Mouse (Mus musculus) brain, adult 10 weeks (tissue): ENCODE measurements around the gene Trappc2l. TPM values are rescaled to one million over a fixed set of nuclear protein-coding genes. Genes with fewer than 3 reads are reported as not detected.

Source experiments
- polyA plus RNA-seq: library from polyadenylated mRNA; stranded (reverse); fragments of 350-450 nt; fragmentation: Illumina TruSeq; extraction: RNeasy Lipid Tissue Mini Kit (QIAGEN cat#74804); gene quantifications from one replicate; pipeline ENCODE4 v1.2.3, GENCODE M21; 2015; ENCODE audit warnings: low read depth, low replicate concordance

Trappc2l gene
- 100 TPM for polyA plus RNA-seq

DNA sequence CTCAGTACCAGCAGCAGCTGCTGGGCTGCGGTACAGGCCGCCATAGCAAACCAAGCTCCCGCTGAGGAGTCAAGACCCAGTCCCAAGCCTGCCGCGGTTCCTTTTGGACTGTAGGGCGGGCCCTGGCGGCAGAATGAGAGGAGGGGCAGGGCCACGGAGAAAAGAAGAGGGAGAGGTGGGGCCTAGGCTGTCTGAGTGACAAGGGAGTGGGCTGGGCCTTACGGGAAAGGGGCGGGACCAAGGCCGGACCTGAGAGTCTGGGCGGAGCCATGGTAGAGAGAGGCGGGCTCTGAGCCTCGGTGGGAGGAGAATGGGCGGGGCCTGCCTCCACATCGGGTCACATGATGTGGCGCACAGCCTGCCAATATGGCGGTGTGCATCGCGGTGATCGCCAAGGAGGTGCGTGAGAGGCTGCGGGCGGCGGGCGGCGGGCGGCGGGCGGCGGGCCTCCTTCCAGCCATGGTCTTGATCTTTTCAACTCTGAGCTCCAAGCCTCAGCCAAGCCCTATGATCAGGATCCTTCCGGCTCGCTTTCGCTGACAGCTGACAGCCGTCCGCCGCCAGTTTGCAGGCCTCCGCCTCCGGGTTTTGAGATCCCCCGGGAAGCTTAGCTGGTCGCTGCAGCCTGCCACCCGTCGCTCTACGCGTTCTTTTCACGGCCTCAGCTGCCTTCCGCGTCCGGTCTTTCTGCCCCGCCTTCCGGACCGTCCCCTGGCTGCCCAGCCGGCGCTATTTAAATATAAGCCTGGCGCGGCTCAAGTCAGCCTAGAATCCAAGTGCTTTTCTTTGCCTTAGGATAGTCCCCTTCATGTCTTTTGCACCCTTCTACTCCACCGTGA, at the start of gene Trappc2l, which contains the start of gene Galns:
Trappc2l (plus strand) TSS at position 346 of the 839 bp plus-strand sequence.
Galns (minus strand) TSS at position 169 of the 839 bp plus-strand sequence.

DNA sequence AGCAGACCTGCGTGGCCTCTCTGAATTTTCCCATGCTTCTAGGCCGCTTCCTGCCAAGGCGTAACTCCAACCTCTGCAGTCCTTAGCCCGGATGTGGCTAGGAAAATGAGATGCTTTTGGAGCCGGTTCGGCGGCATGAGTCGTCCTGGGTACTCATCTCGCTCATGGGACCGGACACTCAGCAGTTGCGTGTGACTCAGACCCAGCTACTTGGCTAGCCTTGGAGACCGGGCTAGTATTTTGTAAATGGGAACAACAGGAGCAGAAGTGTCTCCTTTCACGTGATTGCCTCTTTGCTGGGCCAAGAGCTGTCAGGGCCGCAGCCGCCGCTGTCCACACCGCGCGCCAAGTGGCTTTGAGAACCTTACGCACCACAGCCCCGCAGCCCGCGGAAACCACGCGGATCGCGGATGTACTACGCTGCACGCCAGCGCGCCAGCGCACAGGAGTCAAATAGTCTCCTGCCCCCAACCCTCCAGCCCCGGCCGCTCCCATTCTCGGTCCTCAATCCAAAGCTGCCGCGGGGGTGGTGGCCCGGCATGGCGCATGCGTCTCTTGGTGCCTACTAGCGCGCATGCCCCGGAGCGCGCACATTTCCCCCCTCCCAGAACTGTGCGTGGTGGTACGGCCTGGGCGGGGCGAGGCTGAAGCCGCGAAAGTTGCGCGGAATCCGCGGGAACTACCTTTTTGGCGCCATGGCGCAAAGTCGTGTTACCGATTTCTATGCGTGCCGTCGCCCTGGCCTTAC, 43.9 kb upstream of the Trappc2l start, which contains the start of gene Cdt1:
Cdt1 (plus strand) TSS at position 655 of the 748 bp plus-strand sequence.

DNA sequence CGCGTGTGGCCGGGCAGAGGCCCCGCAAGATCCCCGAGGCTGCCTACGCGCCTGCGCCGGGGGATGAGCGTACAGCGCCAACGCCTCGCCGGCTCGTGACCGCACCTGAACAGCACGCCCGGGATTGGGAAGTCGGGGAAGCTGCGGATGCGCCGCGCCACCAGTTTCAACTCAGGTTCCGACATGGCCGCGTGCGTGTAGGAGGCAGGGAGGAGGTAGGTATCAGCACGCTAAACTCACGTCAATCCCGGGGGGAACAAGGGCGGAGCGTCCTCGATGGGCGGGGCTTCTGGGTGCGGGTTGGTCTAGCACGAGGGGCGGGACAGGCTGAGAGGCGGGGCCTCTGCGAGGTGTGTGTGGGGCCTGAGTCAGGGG, 34.8 kb upstream of the Trappc2l start, which contains the start of gene Aprt:
Aprt (minus strand) TSS at position 262 of the 375 bp plus-strand sequence.

DNA sequence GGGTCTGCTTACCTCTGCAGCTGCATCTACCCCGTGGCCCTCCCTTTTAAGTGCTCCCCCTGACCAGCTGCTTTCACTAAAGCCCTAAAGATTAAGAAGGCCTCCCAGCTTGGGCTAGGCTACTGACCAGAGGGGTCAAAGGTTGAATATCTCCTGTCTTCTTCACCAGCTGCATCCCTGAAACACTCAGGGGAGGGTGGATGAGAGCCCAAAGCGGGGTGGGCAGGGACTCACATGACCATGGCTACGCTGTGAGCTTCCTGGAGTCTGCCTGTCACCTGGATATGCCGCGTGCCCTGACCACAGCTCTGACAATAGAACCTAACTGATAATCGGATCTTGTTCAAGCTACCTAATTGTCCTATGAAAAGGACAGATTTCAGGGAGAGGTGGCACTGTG, 11.3 kb downstream of the Trappc2l start, which contains the start of gene Pabpn1l:
Pabpn1l (minus strand) TSS at position 13 of the 400 bp plus-strand sequence.

Other genes starting within 250 kb of the Trappc2l start
- gene Zc3h18, start 235.0 kb upstream of the Trappc2l start, polyA plus RNA-seq = 24.7 TPM
- gene Il17c, start 189.6 kb upstream of the Trappc2l start, polyA plus RNA-seq = not detected
- gene Cyba, start 178.7 kb upstream of the Trappc2l start, polyA plus RNA-seq = 20.5 TPM
- 21.9 TPM for gene Mvd, start 168.2 kb upstream of the Trappc2l start, polyA plus RNA-seq
- 0.55 TPM for gene Snai3, start 150.9 kb upstream of the Trappc2l start, polyA plus RNA-seq
- gene Rnf166, start 135.6 kb upstream of the Trappc2l start, polyA plus RNA-seq = 38.2 TPM
- gene Ctu2, start 135.5 kb upstream of the Trappc2l start, polyA plus RNA-seq = 24.8 TPM
- gene Piezo1, start 60.3 kb upstream of the Trappc2l start, polyA plus RNA-seq = 3.5 TPM
- gene Cdt1, start 43.6 kb upstream of the Trappc2l start, polyA plus RNA-seq = 0.95 TPM
- gene Aprt, start 34.7 kb upstream of the Trappc2l start, polyA plus RNA-seq = 61.8 TPM
- 4.9 TPM for gene Galns, start 177 bp upstream of the Trappc2l start, polyA plus RNA-seq
- not detected for gene Pabpn1l, start 11.1 kb downstream of the Trappc2l start, polyA plus RNA-seq
- 15.0 TPM for gene Cbfa2t3, start 87.5 kb downstream of the Trappc2l start, polyA plus RNA-seq
- gene Acsf3, start 163.8 kb downstream of the Trappc2l start, polyA plus RNA-seq = 17.5 TPM
- gene Cdh15, start 236.3 kb downstream of the Trappc2l start, polyA plus RNA-seq = 1.3 TPM